Mouse (Mus musculus) MEL (cell line): ENCODE measurements at regions not wholly inside any gene's neighbourhood (a gene's known extent, or its start where the extent isn't known, plus 50 kb on each side); places are given as distances from the start of the nearest gene placed in this dataset.

Experiments
- DNase-seq: peaks from one replicate; pipeline ENCODE4 v3.0.0; 2011; ENCODE audit warnings: low read depth, low spot score
- H3K27ac ChIP-seq: 2 replicates; pipeline ENCODE4 v1.5.1; 2012; ENCODE audit warnings: low read depth, mild to moderate bottlenecking, control low read depth, low read length, moderate library complexity; ENCODE audit not compliant: control insufficient read depth
- H3K27me3 ChIP-seq, 2 experiments: fragments of 150-350 bp in 1 of 2; sonication (generic) in 1 of 2; 2 replicates each; pipeline ENCODE4 v1.6.1; 2012; ENCODE audit warnings: low read length in 2 of 2, mild to moderate bottlenecking in 2 of 2, improper control_type of control experiment in 1 of 2, moderate library complexity in 1 of 2; ENCODE audit not compliant: insufficient read depth in 2 of 2, control insufficient read depth in 1 of 2
- H3K36me3 ChIP-seq, 2 experiments: 2 replicates each; pipeline ENCODE4 v1.6.1; 2012 to 2014; ENCODE audit warnings: low read length in 2 of 2, improper control_type of control experiment in 1 of 2, inconsistent platforms in 1 of 2, mild to moderate bottlenecking in 1 of 2; ENCODE audit not compliant: insufficient read depth in 2 of 2, control insufficient read depth in 1 of 2
- H3K4me1 ChIP-seq, 2 experiments: fragments of 150-350 bp in 1 of 2; sonication (generic) in 1 of 2; 2 replicates each; pipeline ENCODE4 v1.6.1; 2012; ENCODE audit warnings: low read length in 2 of 2, improper control_type of control experiment in 1 of 2, mild to moderate bottlenecking in 1 of 2; ENCODE audit not compliant: insufficient read depth in 2 of 2, control insufficient read depth in 1 of 2
- H3K4me3 ChIP-seq, 2 experiments: fragments of 150-350 bp in 1 of 2; sonication (generic) in 1 of 2; 2 replicates each; pipeline ENCODE4 v1.5.1; 2012; ENCODE audit warnings: low read depth in 2 of 2, low read length in 2 of 2, mild to moderate bottlenecking in 2 of 2, moderate library complexity in 2 of 2, control low read depth in 1 of 2, improper control_type of control experiment in 1 of 2; ENCODE audit not compliant: control insufficient read depth in 1 of 2, insufficient read depth in 1 of 2
- H3K79me2 ChIP-seq: 2 replicates; pipeline ENCODE4 v1.6.1; 2012; ENCODE audit warnings: mild to moderate bottlenecking, low read length, moderate library complexity; ENCODE audit not compliant: control insufficient read depth, poor library complexity, insufficient read depth
- H3K9ac ChIP-seq: 2 replicates; pipeline ENCODE4 v1.6.1; 2012; ENCODE audit warnings: low read depth, mild to moderate bottlenecking, control low read depth, low read length, moderate library complexity; ENCODE audit not compliant: control insufficient read depth, poor library complexity, severe bottlenecking
- H3K9me3 ChIP-seq: fragments of 150-350 bp; sonication (generic); replicated peaks from 2 replicates; pipeline ENCODE4 v1.6.1; 2012; ENCODE audit warnings: mild to moderate bottlenecking, low read length, improper control_type of control experiment, moderate library complexity; ENCODE audit not compliant: insufficient read depth
- BHLHE40 ChIP-seq: IDR thresholded peaks from 2 replicates; pipeline ENCODE4 v1.6.1; 2012; ENCODE audit warnings: low read depth, mild to moderate bottlenecking, inconsistent platforms, low read length, improper control_type of control experiment, borderline replicate concordance
- CHD1 ChIP-seq: IDR thresholded peaks from 2 replicates; pipeline ENCODE4 v1.6.1; 2012; ENCODE audit warnings: low read depth, mild to moderate bottlenecking, inconsistent platforms, low read length, improper control_type of control experiment
- CHD2 ChIP-seq: IDR thresholded peaks from 2 replicates; pipeline ENCODE4 v1.6.1; 2011; ENCODE audit warnings: low read length, improper control_type of control experiment
- ETS1 ChIP-seq: IDR thresholded peaks from 2 replicates; pipeline ENCODE4 v1.6.1; 2012; ENCODE audit warnings: low read depth, mild to moderate bottlenecking, inconsistent platforms, low read length, improper control_type of control experiment, moderate library complexity
- GATA1 ChIP-seq: IDR thresholded peaks from 2 replicates; pipeline ENCODE4 v1.6.1; 2011; ENCODE audit warnings: low read depth, low read length, improper control_type of control experiment
- HCFC1 ChIP-seq: IDR thresholded peaks from 2 replicates; pipeline ENCODE4 v1.6.1; 2012; ENCODE audit warnings: low read depth, mild to moderate bottlenecking, inconsistent platforms, low read length, improper control_type of control experiment, moderate library complexity
- JUND ChIP-seq: IDR thresholded peaks from 2 replicates; pipeline ENCODE4 v1.6.1; 2011; ENCODE audit warnings: low read depth, mild to moderate bottlenecking, improper control_type of control experiment, low read length
- KAT2A ChIP-seq: conservative IDR thresholded peaks from 2 replicates; pipeline ENCODE4 v1.6.1; 2012; ENCODE audit warnings: low read depth, low read length, improper control_type of control experiment, inconsistent platforms
- MAFK ChIP-seq: IDR thresholded peaks from 2 replicates; pipeline ENCODE4 v1.6.1; 2011; ENCODE audit warnings: low read depth, mild to moderate bottlenecking, low read length, improper control_type of control experiment, borderline replicate concordance
- MAX ChIP-seq: IDR thresholded peaks from 2 replicates; pipeline ENCODE4 v1.6.1; 2011; ENCODE audit warnings: low read length, improper control_type of control experiment
- MEF2A ChIP-seq: IDR thresholded peaks from 2 replicates; pipeline ENCODE4 v1.6.1; 2014; ENCODE audit warnings: low read depth, mild to moderate bottlenecking, inconsistent platforms, low read length, improper control_type of control experiment; ENCODE audit not compliant: poor library complexity, insufficient replicate concordance, severe bottlenecking; ENCODE audit errors: extremely low read depth
- MYC ChIP-seq: IDR thresholded peaks from 2 replicates; pipeline ENCODE4 v1.6.1; 2011; ENCODE audit warnings: low read depth, mild to moderate bottlenecking, low read length, improper control_type of control experiment, moderate library complexity
- NELFE ChIP-seq: IDR thresholded peaks from 2 replicates; pipeline ENCODE4 v1.6.1; 2011; ENCODE audit warnings: low read depth, low read length, improper control_type of control experiment
- POLR2A ChIP-seq, 2 experiments: IDR thresholded peaks; 2 replicates each; pipeline ENCODE4 v1.6.1; 2011 to 2012; ENCODE audit warnings: low read length in 2 of 2, mild to moderate bottlenecking in 2 of 2, control low read depth in 1 of 2, improper control_type of control experiment in 1 of 2, low read depth in 1 of 2, moderate library complexity in 1 of 2; ENCODE audit not compliant: control insufficient read depth in 1 of 2, insufficient read depth in 1 of 2, poor library complexity in 1 of 2
- POLR2AphosphoS2 ChIP-seq: IDR thresholded peaks from 2 replicates; pipeline ENCODE4 v1.6.1; 2011; ENCODE audit warnings: low read length, improper control_type of control experiment
- RAD21 ChIP-seq: IDR thresholded peaks from 2 replicates; pipeline ENCODE4 v1.6.1; 2011; ENCODE audit warnings: mild to moderate bottlenecking, low read depth, low read length, improper control_type of control experiment
- RCOR1 ChIP-seq: IDR thresholded peaks from 2 replicates; pipeline ENCODE4 v1.6.1; 2012; ENCODE audit warnings: low read depth, mild to moderate bottlenecking, inconsistent platforms, low read length, improper control_type of control experiment
- SIN3A ChIP-seq: IDR thresholded peaks from 2 replicates; pipeline ENCODE4 v1.6.1; 2012; ENCODE audit warnings: low read length, improper control_type of control experiment, inconsistent platforms
- SMC3 ChIP-seq: IDR thresholded peaks from 2 replicates; pipeline ENCODE4 v1.6.1; 2011; ENCODE audit warnings: low read depth, low read length, improper control_type of control experiment
- TAL1 ChIP-seq: IDR thresholded peaks from 2 replicates; pipeline ENCODE4 v1.6.1; 2012; ENCODE audit warnings: mild to moderate bottlenecking, inconsistent platforms, low read length, moderate library complexity, mixed read lengths
- TBP ChIP-seq: IDR thresholded peaks from 2 replicates; pipeline ENCODE4 v1.8.0; 2011; ENCODE audit warnings: low read depth, low read length, improper control_type of control experiment
- UBTF ChIP-seq: IDR thresholded peaks from 2 replicates; pipeline ENCODE4 v1.6.1; 2012; ENCODE audit warnings: low read depth, mild to moderate bottlenecking, inconsistent platforms, low read length, improper control_type of control experiment, moderate library complexity, borderline replicate concordance; ENCODE audit not compliant: insufficient read depth
- USF1 ChIP-seq: IDR thresholded peaks from 2 replicates; pipeline ENCODE4 v1.6.1; 2014; ENCODE audit warnings: low read depth, mild to moderate bottlenecking, inconsistent platforms, low read length, improper control_type of control experiment, moderate library complexity
- USF2 ChIP-seq, 2 experiments: IDR thresholded peaks; 2 replicates each; pipeline ENCODE4 v1.6.1; 2011 to 2012; ENCODE audit warnings: improper control_type of control experiment in 2 of 2, low read length in 2 of 2, borderline replicate concordance in 1 of 2, inconsistent platforms in 1 of 2, low read depth in 1 of 2, mild to moderate bottlenecking in 1 of 2; ENCODE audit not compliant: insufficient read depth in 1 of 2
- ZC3H11A ChIP-seq: IDR thresholded peaks from 2 replicates; pipeline ENCODE4 v1.6.1; 2012; ENCODE audit warnings: low read depth, mild to moderate bottlenecking, inconsistent platforms, low read length, improper control_type of control experiment
- ZKSCAN1 ChIP-seq: IDR thresholded peaks from 2 replicates; pipeline ENCODE4 v1.6.1; 2012; ENCODE audit warnings: low read depth, mild to moderate bottlenecking, inconsistent platforms, low read length, improper control_type of control experiment, moderate library complexity
- ZNF384 ChIP-seq: IDR thresholded peaks from 2 replicates; pipeline ENCODE4 v1.6.1; 2012; ENCODE audit warnings: low read depth, mild to moderate bottlenecking, inconsistent platforms, low read length, improper control_type of control experiment

- Histone ChIP-seq H3K4me1 (no peaks in the 10 kb centered on the region), H3K27me3 (no peaks in the 10 kb centered on the region), H3K9me3 (no peaks in the 10 kb centered on the region), H3K36me3 (no peaks in the 10 kb centered on the region), H3K4me3 (no peak overlapping the region), H3K9ac (no peak overlapping the region), H3K79me2 (no peaks in the 10 kb centered on the region), H3K27ac (no peak overlapping the region)
- TF ChIP-seq KAT2A = no peak
- TF ChIP-seq ZKSCAN1 = no peak
- no peak for TF ChIP-seq JUND
- TF ChIP-seq NELFE = no peak
- no peak for TF ChIP-seq MEF2A
- TF ChIP-seq MAFK = no peak
- no peak for TF ChIP-seq USF2 (IDR thresholded peaks at IDR 0.05; ENCODE audit: borderline replicate concordance in 1 of 2, insufficient read depth in 1 of 2, low read depth in 1 of 2, low read length in 2 of 2)
- no peak for TF ChIP-seq CHD1
- TF ChIP-seq MAX = no peak
- no peak for TF ChIP-seq RAD21
- TF ChIP-seq ZNF384 = no peak
- TF ChIP-seq TAL1 = no peak
- TF ChIP-seq TBP = no peak
- TF ChIP-seq BHLHE40 = no peak
- no peak for TF ChIP-seq SIN3A
- no peak for TF ChIP-seq POLR2A (IDR thresholded peaks at IDR 0.05; ENCODE audit: control insufficient read depth in 1 of 2, insufficient read depth in 1 of 2, low read depth in 1 of 2, low read length in 2 of 2, poor library complexity in 1 of 2)
- TF ChIP-seq POLR2AphosphoS2 = no peak
- no peak for DNase-seq
These were observed 422.9 kb downstream of the Wdr11 start for GRCm38 (mm10) chr7:130014609-130015008.

GRCm38 (mm10) chr7:130015375-130016014, 423.8 kb downstream of the Wdr11 start:
- Histone ChIP-seq H3K79me2 (no peaks in the 10 kb centered on the region), H3K9me3 (no peaks in the 10 kb centered on the region), H3K27me3 (no peaks in the 10 kb centered on the region)
- TF ChIP-seq ZKSCAN1 (no peak), SIN3A (no peak), SMC3 (no peak), MYC (no peak), CHD2 (no peak), MAX (no peak), GATA1 (no peak), UBTF (no peak), HCFC1 (no peak), ZC3H11A (no peak), USF1 (no peak), USF2 (IDR thresholded peaks at IDR 0.05; ENCODE audit: borderline replicate concordance in 1 of 2, insufficient read depth in 1 of 2, low read depth in 1 of 2, low read length in 2 of 2) (no peak), ETS1 (no peak), NELFE (no peak), RCOR1 (no peak)
- TF ChIP-seq, all 39 proteins: peak for 0
- Histone ChIP-seq H3K4me1 (no peaks in the 10 kb centered on the region), H3K4me3 (no peak overlapping the region), H3K27ac (no peak overlapping the region), H3K36me3 (no peaks in the 10 kb centered on the region), H3K9ac (no peak overlapping the region)
- no peak for DNase-seq
